Mouse (Mus musculus) thymus, adult 2 months (tissue): ENCODE results near the gene Cpm. TPM values are rescaled to one million over a fixed set of nuclear protein-coding genes. Genes with fewer than 3 reads are reported as not detected.

ENCODE experiments used
- DNase-seq: peaks from one replicate; pipeline ENCODE4 v3.0.0; 2021
- H3K27ac ChIP-seq: fragments of 200-500 bp; 2 replicates; pipeline ENCODE4 v1.5.1; 2012; ENCODE audit warnings: low read length, control low read depth; ENCODE audit not compliant: control insufficient read depth, insufficient read depth
- H3K27me3 ChIP-seq: fragments of 200-500 bp; 2 replicates; pipeline ENCODE4 v1.6.1; 2012; ENCODE audit warnings: mild to moderate bottlenecking, low read length, moderate library complexity, mixed read lengths; ENCODE audit not compliant: control insufficient read depth, insufficient read depth
- H3K36me3 ChIP-seq: fragments of 200-500 bp; 2 replicates; pipeline ENCODE4 v1.6.1; 2012; ENCODE audit warnings: mild to moderate bottlenecking, low read length, moderate library complexity; ENCODE audit not compliant: control insufficient read depth, insufficient read depth
- H3K4me1 ChIP-seq: fragments of 200-500 bp; replicated peaks from 2 replicates; pipeline ENCODE4 v1.6.1; 2012; ENCODE audit warnings: low read length; ENCODE audit not compliant: control insufficient read depth, insufficient read depth
- H3K4me3 ChIP-seq: fragments of 200-500 bp; 2 replicates; pipeline ENCODE4 v1.5.1; 2012; ENCODE audit warnings: mild to moderate bottlenecking, low read length, control low read depth, moderate library complexity; ENCODE audit not compliant: control insufficient read depth, insufficient read depth
- CTCF ChIP-seq: fragments of 200-500 bp; IDR thresholded peaks from 2 replicates; pipeline ENCODE4 v1.5.1; 2012; ENCODE audit warnings: mild to moderate bottlenecking, control low read depth, low read length, moderate library complexity, borderline replicate concordance; ENCODE audit not compliant: control insufficient read depth, poor library complexity, insufficient read depth; ENCODE audit errors: extremely low read depth
- POLR2A ChIP-seq: fragments of 200-500 bp; IDR thresholded peaks from 2 replicates; pipeline ENCODE4 v1.6.1; 2012; ENCODE audit warnings: mild to moderate bottlenecking, low read length, control low read depth, moderate library complexity; ENCODE audit not compliant: control insufficient read depth, poor library complexity, insufficient read depth; ENCODE audit errors: extremely low read depth
- WGBS: fragments of 180-500 bp; shearing (Covaris S2); methylation state at CpG from one replicate; pipeline ENCODE4 v1.1.7; 2018; 5-methylcytosine and 5-hydroxymethylcytosine counted together
- polyA plus RNA-seq: library from polyadenylated mRNA; depleted of rRNA; stranded (reverse); fragments of >200 nt; gene quantifications from 2 replicates; pipeline ENCODE4 v1.2.3, GENCODE M21; 2012

The Cpm gene
- polyA plus RNA-seq, 1 experiment = 3.2 TPM

- TF ChIP-seq POLR2A = no peak
- no peak for TF ChIP-seq CTCF
- 98% methylated on average over 3 of the region's 3 CpGs for WGBS
These were observed 19.3 kb downstream of the Cpm start for GRCm38 (mm10) chr10:117648643-117649042.

DNA sequence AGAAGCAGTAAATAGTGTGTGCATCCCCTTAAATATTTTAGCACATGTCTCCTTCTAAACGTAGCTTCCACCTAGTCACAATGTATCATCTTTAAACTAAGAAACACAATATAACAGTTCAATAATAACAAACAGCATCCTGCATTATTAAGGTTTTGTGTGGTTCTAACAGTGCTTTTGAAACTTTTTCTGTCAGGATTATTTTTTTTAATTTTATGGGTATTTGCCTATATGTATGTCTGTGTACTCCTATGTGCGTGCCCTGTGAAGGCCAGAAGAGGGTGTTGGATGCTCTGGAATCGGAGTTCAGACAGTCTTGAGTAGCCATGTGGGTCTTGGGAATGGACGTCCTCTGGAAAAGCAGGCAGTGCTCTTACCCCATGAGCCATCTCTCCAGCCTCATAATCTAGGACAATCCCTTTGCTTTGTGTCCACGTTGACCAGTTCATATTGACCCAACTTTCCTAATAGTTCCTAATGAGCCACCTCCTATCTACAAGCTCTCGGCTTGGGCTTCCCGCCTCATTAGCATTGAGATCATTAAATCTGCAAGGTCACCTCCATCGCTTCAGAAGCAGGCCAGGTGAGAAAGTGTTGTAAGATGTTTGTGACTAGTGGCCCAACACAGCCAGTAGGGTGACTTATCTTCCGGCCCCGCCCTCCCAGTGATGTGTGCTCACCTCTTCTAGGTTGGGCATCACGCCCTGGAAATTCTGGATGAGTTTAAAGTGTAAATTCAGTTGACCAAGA is 20.2 kb downstream of the Cpm start:
- Histone ChIP-seq H3K4me1 (peaks cover 19% of the 10 kb centered on the region), H3K36me3 (no peaks in the 10 kb centered on the region), H3K27ac (no peak overlapping the region), H3K27me3 (no peaks in the 10 kb centered on the region), H3K4me3 (no peak overlapping the region)
- TF ChIP-seq CTCF = no peak
- no peak for TF ChIP-seq POLR2A
- DNase-seq = no peak
- 98% methylated on average over 11 of the region's 11 CpGs for WGBS

More at GRCm38 (mm10) chr10:117648643-117649042, 19.3 kb downstream of the Cpm start:
- Histone ChIP-seq H3K4me3 (no peak overlapping the region), H3K27me3 (no peaks in the 10 kb centered on the region), H3K4me1 (peaks cover 17% of the 10 kb centered on the region), H3K27ac (no peak overlapping the region), H3K36me3 (no peaks in the 10 kb centered on the region)
- DNase-seq = no peak

DNA sequence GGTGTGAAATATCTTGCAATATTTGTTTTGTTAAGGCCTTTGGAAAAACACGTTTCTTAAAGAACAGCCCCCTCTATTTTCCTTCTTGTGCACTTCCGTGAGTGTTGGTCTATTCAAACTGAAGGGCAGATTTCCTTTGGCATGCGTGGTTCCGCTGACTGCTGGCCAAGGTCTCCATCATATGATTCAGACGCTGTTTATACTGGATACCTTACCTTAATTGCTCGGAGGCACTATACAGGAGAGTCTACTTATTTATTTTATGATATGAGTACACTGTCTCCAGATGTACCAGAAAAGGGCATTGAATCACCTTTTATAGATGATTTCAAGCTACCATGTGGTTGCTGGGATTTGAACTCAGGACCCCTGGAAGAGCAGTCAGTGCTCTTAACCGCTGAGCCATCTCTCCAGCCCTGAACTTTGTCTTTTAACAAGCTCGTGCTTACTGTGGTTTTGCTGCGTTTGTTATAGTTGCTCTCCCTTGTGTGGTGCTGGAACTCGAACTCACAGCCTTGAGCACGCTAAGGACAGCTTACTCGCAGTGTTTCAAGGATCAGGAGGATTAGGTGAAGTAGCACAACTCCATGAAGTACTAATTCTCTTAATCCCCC is 20.8 kb downstream of the Cpm start:
- H3K27me3 ChIP-seq = no peaks in the 10 kb centered on the region
- H3K36me3 ChIP-seq = no peaks in the 10 kb centered on the region
- no peak for DNase-seq
- TF ChIP-seq CTCF = no peak
- no peak for TF ChIP-seq POLR2A
- H3K4me3 ChIP-seq = no peak overlapping the region
- no peak overlapping the region for H3K27ac ChIP-seq
- H3K4me1 ChIP-seq = peaks cover 19% of the 10 kb centered on the region
- WGBS = 95% methylated on average over 12 of the region's 12 CpGs

DNA sequence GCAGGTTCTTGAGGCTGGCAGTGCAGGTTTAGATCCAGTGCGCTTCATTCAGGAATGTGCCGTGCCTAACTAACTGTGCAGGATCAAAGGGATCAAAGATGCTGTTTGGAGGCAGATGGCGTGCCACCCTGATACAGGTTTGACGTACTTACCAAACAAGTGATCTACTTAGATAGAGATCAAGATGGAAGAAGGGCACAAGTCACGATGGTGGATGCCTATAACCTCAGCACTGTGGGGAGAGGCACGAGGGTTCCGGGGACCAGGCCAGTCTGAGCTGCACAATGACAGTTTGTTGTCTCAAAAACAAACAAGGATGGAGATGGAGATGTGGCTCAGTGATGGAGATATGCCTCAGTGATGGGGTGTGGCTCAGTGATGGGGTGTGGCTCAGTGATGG is 21.4 kb downstream of the Cpm start:
- no peak overlapping the region for H3K4me3 ChIP-seq
- H3K36me3 ChIP-seq = no peaks in the 10 kb centered on the region
- no peaks in the 10 kb centered on the region for H3K27me3 ChIP-seq
- no peak overlapping the region for H3K27ac ChIP-seq
- peaks cover 19% of the 10 kb centered on the region for H3K4me1 ChIP-seq
- WGBS = 94% methylated on average over 7 of the region's 7 CpGs
- TF ChIP-seq CTCF (no peak), POLR2A (no peak)
- no peak for DNase-seq

GRCm38 (mm10) chr10:117651587-117652377 is 22.5 kb downstream of the Cpm start:
- Histone ChIP-seq H3K27ac (peak overlapping the region; percentile 76), H3K27me3 (no peaks in the 10 kb centered on the region), H3K4me1 (peaks cover 22% of the 10 kb centered on the region), H3K4me3 (peak overlapping the region; percentile 4; the same call in 1 of the 2 replicates), H3K36me3 (no peaks in the 10 kb centered on the region)
- no peak for TF ChIP-seq POLR2A
- TF ChIP-seq CTCF = 0 out of 2 replicates have a peak, but pooled peaks have one; percentile 17
- 11% methylated on average over 10 of the region's 10 CpGs for WGBS
- peak; percentile 63 for DNase-seq

- no peak for DNase-seq
- Histone ChIP-seq H3K4me3 (no peak overlapping the region), H3K36me3 (no peaks in the 10 kb centered on the region), H3K4me1 (peaks cover 22% of the 10 kb centered on the region), H3K27ac (peak overlapping the region; percentile 76; the same call in 1 of the 2 replicates), H3K27me3 (no peaks in the 10 kb centered on the region)
- 46% methylated on average over 4 of the region's 4 CpGs for WGBS
- TF ChIP-seq CTCF (no peak), POLR2A (no peak)
These were observed 23.1 kb downstream of the Cpm start for GRCm38 (mm10) chr10:117652378-117652774.
